Mouse (Mus musculus): ENCODE measurements around the gene Stx4a. TPM values are rescaled to one million over a fixed set of nuclear protein-coding genes. Genes with fewer than 3 reads are reported as not detected.
"Not testable (repeated sequence)": the region's sequence is repeated elsewhere in the genome, so short reads cannot be mapped to it uniquely, and the experiment has no call there.

Gene Stx4a
- total RNA-seq (2014; rRNA removed) = 7.5 and 9.2 TPM in 2 replicates
- polyA plus RNA-seq (2015; fragmentation: Nextera tagmentation; extraction: Ambion mirVana) = 18.8 and 20.4 TPM in 2 replicates

DNA sequence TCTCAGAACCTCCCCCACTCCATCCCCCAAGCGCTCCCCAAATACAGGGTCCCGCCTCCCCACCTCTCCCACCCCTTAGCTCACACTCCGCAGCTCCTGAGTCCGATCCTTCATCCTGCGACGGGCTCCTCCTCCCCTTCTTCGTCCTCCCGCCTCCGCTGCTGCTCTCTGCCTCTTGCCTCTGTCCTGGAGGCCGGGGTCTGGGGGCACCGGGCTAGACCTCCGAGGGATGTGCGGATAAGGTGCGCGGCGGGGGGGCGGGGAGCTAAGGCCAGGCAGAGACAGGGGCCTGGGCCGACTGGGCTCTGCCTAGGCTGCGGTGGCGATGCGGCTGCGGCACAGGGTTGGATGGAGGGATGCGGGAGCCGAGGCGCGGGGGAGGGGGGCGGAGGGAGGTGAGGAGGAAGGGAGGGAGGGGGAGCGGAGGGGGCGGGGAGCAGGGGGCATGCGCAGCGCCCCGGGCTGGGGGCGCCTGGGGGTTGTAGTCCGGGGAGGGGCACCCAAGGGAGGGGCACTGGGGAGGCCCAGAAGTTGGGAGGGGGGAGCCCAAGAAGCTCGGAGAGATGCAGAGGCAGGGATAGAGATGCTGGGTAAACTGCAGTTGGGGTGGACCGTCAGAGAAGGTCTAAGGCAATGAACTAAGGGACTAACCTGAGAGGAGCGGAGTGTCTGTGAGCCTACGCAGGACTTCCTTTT is at the start of gene Stx4a, which contains the start of gene Stx1b:
Gene Stx4a (plus strand): TSS at position 119 of the 696 bp plus-strand sequence.
Gene Stx1b (minus strand): TSS at position 374 of the 696 bp plus-strand sequence.
- H3K9me3 ChIP-seq (ENCODE audit: low read length) = no peaks in the 10 kb centered on the region
- peak within 1 kb of the TSS; percentile 70 for H3K4me2 ChIP-seq (ENCODE audit: low read depth)
- H3K27me3 ChIP-seq (ENCODE audit: insufficient read depth, low read length) = no peaks in the 10 kb centered on the region
- H3K9ac ChIP-seq = peak within 1 kb of the TSS; percentile 83
- DNase-seq = peak; percentile 86
- H3K36me3 ChIP-seq (ENCODE audit: insufficient read depth) = no peaks in the 10 kb centered on the region
- peak; percentile 91 for ATAC-seq
- TF ChIP-seq CTCF (IDR thresholded peaks at IDR 0.05; ENCODE audit: low read depth) = no peak; the same call in 1 of the 2 replicates
- H3K4me3 ChIP-seq (ENCODE audit: low read depth, low read length) = peak within 1 kb of the TSS; percentile 74
- H3K4me1 ChIP-seq (ENCODE audit: insufficient read depth) = 0 out of 2 replicates have a peak, but pooled peaks cover 8% of the 10 kb centered on the region
- H3K27ac ChIP-seq (ENCODE audit: low read depth, low read length) = peak within 1 kb of the TSS; percentile 86
- 4% methylated on average over 29 of the region's 38 CpGs for WGBS

DNA sequence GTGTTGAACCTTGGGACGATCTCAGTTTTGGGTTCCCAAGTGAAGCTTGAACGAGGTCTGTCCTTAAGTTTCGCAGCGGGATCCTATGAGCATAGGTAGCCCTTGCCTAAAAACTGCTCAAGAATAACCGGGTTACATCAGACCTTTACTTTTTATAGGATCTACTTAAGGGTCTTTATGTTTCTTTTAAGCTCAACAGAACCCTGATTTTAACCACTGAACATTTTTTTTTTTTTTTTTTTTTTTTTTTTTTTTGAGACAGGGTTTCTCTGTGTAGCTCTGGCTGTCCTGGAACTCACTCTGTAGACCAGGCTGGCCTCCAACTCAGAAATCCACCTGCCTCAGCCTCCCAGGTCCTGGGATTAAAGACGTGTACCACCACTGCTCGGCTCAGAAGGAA is 48.3 kb upstream of the Stx4a start:
- Histone ChIP-seq H3K4me3 (ENCODE audit: low read depth, low read length) (peak overlapping the region; percentile 80), H3K9ac (peak overlapping the region; percentile 79; the same call in 1 of the 2 replicates), H3K27ac (ENCODE audit: low read depth, low read length) (peak overlapping the region; percentile 97), H3K4me2 (ENCODE audit: low read depth) (peak overlapping the region; percentile 72)
- not testable (repeated sequence) for H3K27me3 ChIP-seq (ENCODE audit: insufficient read depth, low read length); H3K36me3 ChIP-seq (ENCODE audit: insufficient read depth); ATAC-seq; DNase-seq; H3K4me1 ChIP-seq (ENCODE audit: insufficient read depth); H3K9me3 ChIP-seq (ENCODE audit: low read length)
- 76% methylated on average over 7 of the region's 7 CpGs for WGBS

DNA sequence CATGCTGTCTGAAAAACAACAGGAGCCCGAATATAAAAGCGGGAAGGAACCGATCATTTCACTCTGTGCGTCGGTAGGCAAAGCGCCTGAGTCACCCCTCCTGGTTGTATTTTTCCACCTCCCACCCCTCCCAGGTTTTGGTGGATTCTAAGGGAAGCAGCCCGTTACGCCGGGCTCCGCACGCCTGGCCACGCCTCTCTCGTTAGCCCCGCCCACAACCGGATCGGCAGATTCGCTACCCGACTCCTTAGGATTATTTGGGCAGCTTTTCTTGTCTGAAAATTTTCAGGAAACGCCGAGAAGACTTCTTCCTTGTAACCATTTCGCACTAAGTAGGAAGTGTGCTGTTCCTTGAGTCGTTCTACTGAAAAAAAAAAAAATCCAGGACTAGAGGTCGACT is 47.7 kb upstream of the Stx4a start, which contains the start of gene Setd1a:
Gene Setd1a (plus strand): TSS at position 245 of the 400 bp plus-strand sequence.
- Histone ChIP-seq H3K4me3 (ENCODE audit: low read depth, low read length) (peak within 1 kb of the TSS; percentile 80), H3K36me3 (ENCODE audit: insufficient read depth) (peaks cover 14% of the 10 kb centered on the region), H3K4me2 (ENCODE audit: low read depth) (peak within 1 kb of the TSS; percentile 72), H3K9ac (peak within 1 kb of the TSS; percentile 79), H3K9me3 (ENCODE audit: low read length) (no peaks in the 10 kb centered on the region), H3K27me3 (ENCODE audit: insufficient read depth, low read length) (no peaks in the 10 kb centered on the region), H3K4me1 (ENCODE audit: insufficient read depth) (peaks cover 6% of the 10 kb centered on the region; the same call in 1 of the 2 replicates), H3K27ac (ENCODE audit: low read depth, low read length) (peak within 1 kb of the TSS; percentile 97)
- DNase-seq (peak; percentile 94), ATAC-seq (peak; percentile 81)
- TF ChIP-seq CTCF (IDR thresholded peaks at IDR 0.05; ENCODE audit: low read depth) = no peak
- WGBS = under 1% methylated on average over 23 of the region's 23 CpGs

DNA sequence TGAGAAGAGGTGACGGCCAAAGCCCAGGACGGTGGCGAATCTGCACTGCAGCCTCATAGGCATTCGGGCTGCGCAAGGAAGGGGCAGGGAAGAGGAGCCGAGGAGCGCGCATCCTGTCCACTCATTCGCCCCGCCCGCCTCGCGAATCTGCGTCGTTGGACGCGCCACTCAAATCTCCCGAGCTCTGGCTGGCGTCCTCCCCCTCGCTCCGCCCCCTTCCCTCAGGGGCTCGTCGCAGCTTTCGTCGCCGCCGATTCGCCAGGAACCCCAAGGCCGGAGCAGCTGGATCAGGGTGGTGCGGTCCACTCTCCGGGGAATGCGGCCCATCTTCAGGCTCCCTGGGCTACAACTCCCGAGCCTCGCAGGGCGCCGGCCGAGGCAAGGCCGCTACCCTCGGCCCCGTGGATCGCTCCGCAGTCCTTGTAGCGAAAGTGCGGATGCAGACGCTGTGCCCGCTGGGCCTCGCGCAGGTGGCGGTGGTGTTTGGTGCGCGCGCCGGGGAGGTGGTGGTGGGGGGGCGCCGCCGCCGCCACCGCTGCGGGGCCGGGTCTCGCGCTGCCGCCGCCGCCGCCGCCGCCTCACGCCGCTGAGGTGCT is 47.1 kb upstream of the Stx4a start:
- Histone ChIP-seq H3K9me3 (ENCODE audit: low read length) (no peaks in the 10 kb centered on the region), H3K4me2 (ENCODE audit: low read depth) (peak overlapping the region; percentile 72), H3K9ac (peak overlapping the region; percentile 79), H3K36me3 (ENCODE audit: insufficient read depth) (peaks cover 18% of the 10 kb centered on the region), H3K4me1 (ENCODE audit: insufficient read depth) (peaks cover 6% of the 10 kb centered on the region; the same call in 1 of the 2 replicates), H3K27ac (ENCODE audit: low read depth, low read length) (peak overlapping the region; percentile 97), H3K27me3 (ENCODE audit: insufficient read depth, low read length) (no peaks in the 10 kb centered on the region), H3K4me3 (ENCODE audit: low read depth, low read length) (peak overlapping the region; percentile 80)
- peak; percentile 99 for DNase-seq
- WGBS = 1% methylated on average over 60 of the region's 70 CpGs
- TF ChIP-seq CTCF (IDR thresholded peaks at IDR 0.05; ENCODE audit: low read depth) = no peak
- ATAC-seq = peak; percentile 96

DNA sequence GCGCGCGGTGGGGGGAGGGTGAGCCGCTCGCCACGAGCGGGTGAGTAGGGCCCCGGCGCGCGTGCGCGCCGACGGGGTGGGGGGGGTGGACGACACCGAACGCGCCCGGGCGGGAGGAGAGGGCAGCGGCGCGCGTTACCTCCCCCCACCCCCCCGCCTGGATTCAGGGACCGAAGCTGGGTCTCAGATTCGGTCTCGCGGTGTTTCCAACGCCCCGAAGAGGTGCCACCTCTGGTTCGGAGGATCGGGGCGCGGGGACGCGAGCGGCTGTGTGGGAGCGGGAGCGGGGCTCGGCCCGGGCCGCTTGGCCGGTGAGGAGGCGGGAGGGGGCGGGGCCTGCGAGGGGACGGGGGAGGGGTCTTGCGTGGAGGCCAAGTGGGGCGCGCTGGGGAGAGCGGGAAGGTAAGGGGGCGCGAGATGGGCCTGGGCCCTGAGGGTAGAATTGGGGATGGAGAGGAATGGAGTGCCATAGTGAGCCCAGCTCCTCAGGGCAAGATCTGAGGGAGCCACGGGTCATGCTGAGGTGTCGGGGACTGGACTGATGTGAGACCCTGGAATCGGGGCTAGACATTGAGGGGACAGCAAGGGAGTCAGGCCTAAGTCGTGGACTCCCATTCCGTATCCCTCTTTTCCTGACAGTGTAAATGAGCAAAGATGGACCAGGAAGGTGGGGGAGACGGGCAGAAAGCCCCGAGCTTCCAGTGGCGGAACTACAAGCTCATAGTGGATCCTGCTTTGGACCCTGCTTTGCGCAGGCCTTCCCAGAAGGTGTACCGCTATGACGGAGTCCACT is 46.4 kb upstream of the Stx4a start:
- H3K36me3 ChIP-seq (ENCODE audit: insufficient read depth) = peaks cover 25% of the 10 kb centered on the region
- 6% methylated on average over 57 of the region's 66 CpGs for WGBS
- H3K27ac ChIP-seq (ENCODE audit: low read depth, low read length) = peak overlapping the region; percentile 97
- H3K4me1 ChIP-seq (ENCODE audit: insufficient read depth) = peaks cover 6% of the 10 kb centered on the region; the same call in 1 of the 2 replicates
- H3K4me3 ChIP-seq (ENCODE audit: low read depth, low read length) = peak overlapping the region; percentile 80
- ATAC-seq (no peak; the same call in 1 of the 2 replicates), DNase-seq (peak; percentile 63)
- no peaks in the 10 kb centered on the region for H3K27me3 ChIP-seq (ENCODE audit: insufficient read depth, low read length)
- no peaks in the 10 kb centered on the region for H3K9me3 ChIP-seq (ENCODE audit: low read length)
- TF ChIP-seq CTCF (IDR thresholded peaks at IDR 0.05; ENCODE audit: low read depth) = no peak
- peak overlapping the region; percentile 79 for H3K9ac ChIP-seq
- peak overlapping the region; percentile 72 for H3K4me2 ChIP-seq (ENCODE audit: low read depth)

DNA sequence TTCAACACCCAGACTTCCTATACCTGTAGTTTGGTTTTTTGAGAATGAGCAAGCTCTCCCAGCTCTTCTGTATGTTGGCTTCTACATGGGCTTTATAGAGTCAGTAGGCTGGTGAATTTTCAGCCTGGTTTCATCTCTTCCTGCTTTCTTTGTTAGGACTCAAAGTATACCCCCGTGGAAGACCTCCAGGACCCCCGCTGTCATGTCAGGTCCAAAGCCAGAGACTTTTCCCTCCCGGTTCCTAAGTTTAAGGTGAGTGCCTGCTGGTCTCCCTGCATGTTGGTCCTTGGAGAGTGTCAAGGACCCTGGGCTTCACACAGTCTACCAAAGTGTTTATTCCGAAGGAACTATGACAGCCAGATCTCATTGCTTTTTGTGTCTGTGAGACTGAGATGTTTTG is 45.7 kb upstream of the Stx4a start:
- no peaks in the 10 kb centered on the region for H3K9me3 ChIP-seq (ENCODE audit: low read length)
- WGBS = 69% methylated on average over 4 of the region's 4 CpGs
- H3K4me2 ChIP-seq (ENCODE audit: low read depth) = peak overlapping the region; percentile 72
- H3K4me3 ChIP-seq (ENCODE audit: low read depth, low read length) = peak overlapping the region; percentile 80
- peaks cover 29% of the 10 kb centered on the region for H3K36me3 ChIP-seq (ENCODE audit: insufficient read depth)
- H3K4me1 ChIP-seq (ENCODE audit: insufficient read depth) = peaks cover 6% of the 10 kb centered on the region; the same call in 1 of the 2 replicates
- H3K9ac ChIP-seq = peak overlapping the region; percentile 79
- DNase-seq (no peak), ATAC-seq (no peak)
- no peak overlapping the region for H3K27ac ChIP-seq (ENCODE audit: low read depth, low read length)
- H3K27me3 ChIP-seq (ENCODE audit: insufficient read depth, low read length) = no peaks in the 10 kb centered on the region
- no peak for TF ChIP-seq CTCF (IDR thresholded peaks at IDR 0.05; ENCODE audit: low read depth)

Measured in forebrain, postnatal 0 days (tissue).